Mouse (Mus musculus) olfactory bulb, adult 2 months (tissue): ENCODE results near the gene Mkrn1.

Experiments used
- CTCF ChIP-seq: fragments of 200-500 bp; IDR thresholded peaks from 2 replicates; pipeline ENCODE4 v1.5.1; 2012; ENCODE audit warnings: low read depth, mild to moderate bottlenecking, low read length, moderate library complexity; ENCODE audit not compliant: insufficient read depth
- POLR2A ChIP-seq: fragments of 200-500 bp; IDR thresholded peaks from 2 replicates; pipeline ENCODE4 v1.6.1; 2012; ENCODE audit warnings: mild to moderate bottlenecking, low read depth, low read length, moderate library complexity; ENCODE audit not compliant: insufficient read depth

DNA sequence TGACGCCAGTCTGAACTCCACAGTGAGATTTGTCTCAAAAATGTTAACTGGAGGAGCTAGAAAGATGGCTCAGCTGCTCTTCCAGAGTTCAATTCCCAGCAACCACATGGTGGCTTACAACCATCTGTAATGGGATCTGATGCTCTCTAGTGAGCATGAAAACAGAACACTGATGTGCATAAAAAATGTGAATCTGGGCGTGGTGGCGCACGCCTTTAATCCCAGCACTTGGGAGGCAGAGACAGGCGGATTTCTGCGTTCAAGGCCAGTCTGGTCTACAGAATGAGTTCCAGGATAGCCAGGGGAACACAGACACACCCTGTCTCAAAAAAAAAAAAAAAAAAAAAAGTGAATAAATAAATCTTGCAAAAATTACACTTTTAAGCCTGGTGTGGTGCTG, 23.2 kb downstream of the Mkrn1 start:
- no peak for TF ChIP-seq CTCF
- no peak for TF ChIP-seq POLR2A
